Mouse (Mus musculus): ENCODE results near the gene Lcmt1.
A peak's percentile ranks its signal among the peaks of the same experiment; 100 is the strongest.

Lcmt1 gene

DNA sequence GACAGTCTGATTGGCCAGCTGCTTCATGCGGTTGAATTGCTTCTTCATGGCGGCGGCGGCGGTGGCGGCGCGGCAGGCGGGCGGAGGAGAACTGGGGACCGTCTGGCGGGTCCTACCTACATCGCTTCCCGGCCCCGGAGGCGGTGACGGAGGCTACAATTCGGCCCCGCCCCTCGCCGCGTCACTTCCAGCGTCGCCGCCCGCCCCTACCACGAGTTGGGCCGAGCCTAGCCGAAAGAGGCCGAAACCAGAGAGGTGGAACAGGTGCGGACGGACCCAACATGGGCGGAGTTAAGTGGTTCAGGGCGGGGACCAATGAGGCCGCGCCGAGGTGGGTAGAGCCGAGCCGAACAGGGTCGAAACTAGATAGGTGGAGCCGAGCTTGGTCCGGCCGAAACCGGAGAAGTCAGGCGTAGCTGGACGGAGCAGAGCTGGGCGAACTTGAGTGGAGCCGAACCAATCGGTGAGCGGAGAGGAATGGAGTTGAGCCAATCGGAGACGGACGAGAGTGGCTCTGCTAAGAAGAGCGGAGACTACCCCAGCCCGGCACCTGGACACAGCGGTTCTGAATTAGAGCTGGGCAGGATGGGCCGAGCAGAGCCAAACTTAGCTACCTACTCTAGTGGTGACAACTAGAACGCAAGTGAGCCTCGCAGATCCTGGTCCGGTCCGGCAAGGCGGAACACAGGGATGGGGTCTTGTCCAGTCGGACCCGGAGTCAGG is at the start of gene Lcmt1, which contains the start of gene Arhgap17:
TSS of gene Lcmt1 (plus strand) at position 26 of the 723 bp plus-strand sequence.
TSS of gene Arhgap17 (minus strand) at position 157 of the 723 bp plus-strand sequence.
- DNase-seq, result peak; percentile 96

DNA sequence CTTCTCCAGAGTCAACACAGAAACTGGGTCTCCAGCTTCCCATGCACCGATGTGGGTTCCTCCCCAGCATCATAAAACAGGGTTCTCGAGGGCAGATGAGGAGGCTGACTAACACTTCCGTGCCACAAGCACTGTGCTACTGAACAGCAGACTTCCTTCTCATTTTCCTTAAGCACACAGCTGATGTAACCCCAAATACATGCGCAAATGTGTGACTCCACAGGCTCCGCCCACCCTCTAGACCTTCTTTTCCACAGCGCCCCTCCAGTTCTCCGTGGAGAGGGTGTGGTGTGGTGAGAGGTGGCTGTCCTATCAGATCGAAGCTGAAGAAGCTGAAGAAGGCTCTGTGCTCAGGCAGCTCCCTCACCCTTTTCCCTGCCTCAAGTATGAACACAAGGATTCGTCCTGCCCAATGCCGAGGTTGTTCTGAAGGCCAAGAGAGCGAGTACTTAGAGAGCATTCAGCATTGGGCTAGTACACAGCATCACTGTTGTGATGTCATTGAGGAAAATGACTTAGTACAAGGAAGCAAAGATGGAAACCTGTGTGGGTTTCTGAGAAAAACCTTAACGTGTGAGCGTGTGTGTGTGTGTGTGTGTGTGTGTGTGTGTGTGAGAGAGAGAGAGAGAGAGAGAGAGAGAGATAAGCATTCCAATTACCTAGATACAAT is 47.0 kb upstream of the Lcmt1 start:
- DNase-seq, result no peak

DNA sequence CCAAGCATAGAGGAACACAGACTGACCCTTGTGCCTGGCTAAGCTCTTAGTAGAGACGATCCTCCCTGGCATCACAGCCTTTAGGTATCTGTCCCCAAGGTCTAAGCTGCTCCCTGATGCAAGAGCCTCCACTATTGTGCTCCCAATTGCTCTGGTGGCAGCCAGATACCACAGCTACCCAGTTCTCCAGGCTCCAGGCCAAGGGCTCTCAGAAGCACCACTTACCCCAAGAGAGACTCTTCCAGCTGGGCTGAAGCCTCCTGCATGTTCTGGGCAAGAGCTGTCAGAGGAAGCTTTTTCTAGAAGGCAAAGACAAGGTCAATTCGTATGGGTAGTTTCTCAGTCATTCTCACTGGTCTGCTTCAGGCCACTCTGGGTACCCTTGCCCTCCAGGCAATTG is 46.2 kb upstream of the Lcmt1 start:
- DNase-seq, result no peak

DNA sequence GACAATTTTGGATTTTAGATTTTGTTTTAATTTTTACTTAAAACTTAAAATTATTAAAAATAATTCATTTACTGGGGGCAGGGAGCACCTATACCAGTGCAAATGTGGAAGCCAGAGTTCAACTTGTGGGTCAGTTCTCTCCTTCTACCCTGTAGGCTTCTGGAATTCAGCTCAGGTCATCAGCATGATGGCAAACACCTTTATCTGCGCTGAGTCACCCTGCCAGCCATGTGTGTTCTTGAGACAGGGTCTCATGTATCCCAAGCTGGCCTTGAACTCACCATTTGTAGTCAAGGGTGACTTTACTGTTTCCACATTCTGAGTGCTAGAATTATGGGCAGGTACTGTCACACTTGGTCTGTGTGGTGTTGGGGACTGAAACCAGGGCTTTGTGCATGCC is 45.5 kb upstream of the Lcmt1 start:
- DNase-seq, result no peak

DNA sequence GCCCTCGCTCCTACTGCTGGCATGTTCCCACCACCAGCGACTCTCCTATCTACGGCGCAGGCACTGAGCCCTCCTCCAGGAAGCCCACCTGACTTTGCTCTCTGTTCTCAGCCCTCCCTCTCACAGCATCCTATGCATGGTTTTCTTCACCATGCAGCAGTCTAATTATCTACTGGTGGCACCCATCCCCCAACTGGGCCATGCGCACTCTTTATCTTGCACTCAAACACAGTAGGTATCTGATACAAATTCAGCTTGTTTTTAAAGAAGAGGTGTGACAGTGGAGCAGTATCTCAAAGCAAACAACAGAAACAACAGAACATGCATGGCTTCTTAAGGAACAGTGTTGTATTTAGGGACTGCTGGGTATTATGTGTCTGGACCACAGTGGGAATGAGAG is 43.5 kb upstream of the Lcmt1 start:
- no peak for DNase-seq

DNA sequence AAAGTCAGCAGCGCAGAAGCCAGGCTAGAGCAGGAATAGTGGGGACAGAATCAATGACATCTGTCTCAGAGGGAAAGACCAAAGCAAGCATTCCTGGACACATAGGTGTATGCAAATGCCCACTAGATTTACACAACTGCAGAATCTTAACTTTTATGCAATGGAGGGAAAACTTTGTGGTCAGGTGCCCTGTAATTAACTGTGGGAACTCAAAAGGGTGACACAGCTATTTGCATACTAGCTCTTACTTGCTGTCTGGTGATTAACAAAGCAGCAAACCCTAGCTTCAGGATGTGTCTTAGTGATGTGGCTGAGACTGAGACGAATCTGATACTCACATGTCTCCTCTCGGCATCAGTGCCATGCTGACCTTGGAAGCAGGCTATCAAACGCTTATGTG is 42.7 kb upstream of the Lcmt1 start:
- no peak for DNase-seq

DNA sequence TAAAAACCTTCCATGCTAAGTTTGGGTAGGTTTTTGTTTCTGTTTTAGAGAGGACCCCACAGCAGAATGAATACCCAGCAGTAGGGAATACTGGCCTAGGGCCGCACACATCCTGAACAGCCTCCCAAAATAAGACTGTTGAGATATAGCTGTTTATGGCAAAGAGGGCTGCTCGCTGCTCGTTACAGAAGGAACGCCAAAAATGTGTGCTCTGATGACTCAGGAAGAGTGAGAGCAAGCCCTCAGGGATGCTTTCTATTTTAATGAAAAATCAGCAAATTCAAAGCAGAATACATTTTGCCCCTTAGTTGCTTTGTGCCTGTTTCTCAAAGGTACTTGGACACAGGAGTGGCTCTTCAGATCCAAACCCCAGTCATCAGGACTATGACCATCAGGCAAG is 41.7 kb upstream of the Lcmt1 start:
- DNase-seq, result no peak

DNA sequence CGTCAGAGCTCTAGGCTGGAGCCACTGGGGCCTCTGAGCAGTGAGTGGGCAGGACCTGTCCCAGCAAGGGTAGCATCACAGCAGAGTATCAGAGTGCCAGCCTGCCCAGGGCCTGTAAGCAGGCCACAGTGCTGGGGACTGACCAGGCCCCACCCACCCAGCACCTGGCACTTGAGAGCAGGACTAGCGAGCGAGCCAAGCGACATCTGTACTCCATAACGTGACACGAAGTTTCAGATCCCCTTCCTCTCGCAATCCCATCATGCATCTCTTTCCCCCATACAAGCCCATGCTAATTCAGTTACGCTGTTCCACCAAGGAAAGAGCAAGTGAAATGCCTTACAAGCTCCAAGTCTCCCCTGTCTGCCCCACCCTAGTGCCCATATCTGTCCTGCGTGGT is 39.1 kb upstream of the Lcmt1 start:
- no peak for DNase-seq

DNA sequence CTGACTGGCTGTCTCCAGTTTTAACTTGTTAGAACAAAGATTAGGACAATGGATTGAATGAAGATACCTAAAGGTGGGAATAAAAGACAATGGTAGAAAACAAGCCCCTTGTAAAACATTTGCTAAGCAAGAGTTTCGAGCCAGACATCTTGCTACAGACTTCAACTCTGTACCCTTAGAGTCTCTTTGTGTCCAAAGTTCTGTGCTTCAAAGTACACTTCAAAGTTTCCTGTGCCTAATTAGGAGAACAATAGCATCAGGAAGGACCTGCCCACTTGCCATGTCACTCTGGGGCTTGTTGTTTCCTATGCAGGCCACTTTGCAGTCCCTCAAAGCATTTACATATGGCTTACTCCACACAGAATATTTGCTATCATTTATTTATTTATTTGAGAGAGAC is 33.3 kb upstream of the Lcmt1 start:
- no peak for DNase-seq

DNA sequence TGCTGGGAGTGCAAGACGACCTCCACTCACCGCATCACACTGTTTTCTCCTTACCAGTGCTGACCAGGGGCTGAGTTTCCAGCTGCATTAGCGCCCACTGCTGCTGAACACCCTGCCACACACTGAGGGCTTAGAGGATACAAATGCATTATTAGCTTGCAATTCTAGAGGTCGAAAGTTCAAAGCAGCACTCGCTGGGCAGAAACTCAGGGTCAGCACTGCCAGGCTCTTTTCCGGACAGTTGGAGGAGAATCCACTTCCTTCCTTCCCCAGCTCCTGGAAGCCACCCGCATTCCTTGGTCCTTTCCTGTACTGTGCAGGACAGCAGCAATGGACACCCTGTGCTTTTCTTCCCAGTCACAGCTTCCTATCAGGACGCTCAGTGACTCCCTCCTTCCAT is 31.2 kb upstream of the Lcmt1 start:
- no peak for DNase-seq

DNA sequence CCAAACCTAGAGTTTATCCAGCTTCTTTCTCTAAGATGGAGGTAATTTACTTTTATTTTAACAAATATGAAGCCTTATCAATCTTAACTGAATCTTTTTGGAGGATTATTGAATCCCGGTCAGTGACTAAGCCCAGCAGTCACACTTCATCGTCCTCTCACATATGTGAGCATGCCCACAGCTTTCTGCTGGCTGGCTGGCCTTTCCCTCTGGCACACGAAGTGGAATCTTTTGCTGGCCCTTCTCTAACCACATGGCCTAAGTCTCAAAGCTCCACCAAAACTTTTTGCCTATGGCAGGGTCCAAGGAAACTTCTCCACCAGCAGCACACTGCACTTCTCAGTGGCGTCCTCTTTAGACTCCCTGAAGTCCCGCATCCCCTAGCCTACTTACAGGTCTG is 27.7 kb upstream of the Lcmt1 start:
- no peak for DNase-seq

DNA sequence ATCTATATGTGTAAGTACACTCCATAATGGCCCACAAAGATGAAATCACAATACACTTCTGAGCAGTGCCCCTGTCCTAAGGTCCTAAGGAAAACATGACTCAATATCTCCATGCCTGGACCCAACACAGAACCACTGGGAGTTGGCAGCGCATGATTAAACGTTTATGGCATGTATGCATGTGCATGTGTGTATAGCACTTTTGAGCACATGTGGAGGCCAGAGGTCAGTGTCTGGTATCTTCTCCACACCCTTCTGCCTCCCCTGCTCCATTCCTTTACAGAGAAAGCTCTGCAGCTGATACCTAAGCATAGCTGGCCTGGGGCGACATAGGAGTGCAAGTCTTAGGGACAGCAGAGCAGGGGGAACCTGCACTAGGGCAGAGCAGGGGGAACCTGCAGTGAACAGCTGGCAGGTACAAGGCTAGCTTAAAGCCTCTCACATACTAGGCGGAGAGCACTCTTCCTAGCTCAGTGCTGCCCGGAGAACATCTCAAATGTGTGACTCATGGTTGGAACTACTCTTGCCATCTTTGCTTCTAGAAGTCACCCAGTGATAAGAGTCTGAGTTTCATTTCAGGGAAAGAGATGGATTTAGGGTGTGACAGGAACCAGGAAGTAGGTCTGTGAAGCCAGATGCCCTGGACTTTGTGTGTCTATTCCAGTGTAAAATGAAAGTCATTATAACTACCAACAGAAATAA is 25.4 kb upstream of the Lcmt1 start:
- no peak for DNase-seq

DNA sequence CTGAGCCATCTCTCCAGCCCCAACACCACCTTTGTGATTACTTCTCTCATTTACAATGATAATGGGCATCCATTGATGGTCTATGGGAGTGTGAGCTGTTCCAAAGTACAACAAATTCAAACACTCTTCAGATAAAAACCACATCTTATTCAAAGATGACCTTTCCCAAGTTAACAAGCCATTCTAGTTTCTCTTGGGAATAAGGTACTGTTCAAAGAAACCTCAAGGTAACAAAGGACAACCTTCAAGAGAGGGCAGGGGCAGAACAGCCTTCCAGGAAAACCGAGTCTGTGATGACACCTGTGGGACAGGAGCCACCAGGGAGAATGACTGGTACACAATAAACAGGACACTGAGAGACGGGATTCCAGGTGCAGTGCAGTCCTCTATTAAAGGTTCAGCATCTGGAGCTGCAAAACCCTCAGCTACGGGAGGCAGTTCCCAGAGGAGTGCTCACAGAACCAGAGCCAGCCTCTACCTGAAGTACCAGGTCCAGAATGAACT is 24.5 kb upstream of the Lcmt1 start:
- DNase-seq, result no peak

DNA sequence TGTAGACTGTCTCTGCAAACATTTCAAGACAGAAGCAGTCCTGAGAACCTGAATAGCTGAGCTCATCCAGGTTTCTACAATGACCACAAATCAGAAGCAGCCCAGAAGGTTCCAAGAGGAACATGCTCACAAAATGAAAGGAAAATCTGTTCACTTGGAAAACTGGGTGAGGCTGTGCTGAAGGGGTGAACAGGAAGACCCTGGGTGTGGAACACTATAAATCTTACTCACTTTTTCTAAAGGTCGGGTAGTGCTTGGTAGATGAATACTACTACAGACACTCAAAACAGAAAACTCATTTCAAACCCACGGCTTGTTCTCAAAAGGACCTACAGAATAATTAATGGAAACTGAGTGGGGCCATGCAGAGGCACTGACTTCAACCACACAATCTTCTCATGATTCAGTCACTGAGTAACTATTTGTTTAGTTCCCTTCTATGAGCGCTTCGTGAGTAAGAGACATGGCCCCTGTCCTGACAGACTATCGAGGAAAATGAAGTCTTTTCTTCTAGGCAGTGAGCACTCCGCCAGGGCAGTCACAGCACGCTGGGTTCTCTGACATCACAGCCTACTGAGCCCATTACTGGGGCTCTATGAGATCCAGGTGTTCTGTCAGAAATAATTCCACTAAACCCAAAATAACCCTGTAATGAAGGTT is 22.8 kb upstream of the Lcmt1 start:
- DNase-seq, result no peak

DNA sequence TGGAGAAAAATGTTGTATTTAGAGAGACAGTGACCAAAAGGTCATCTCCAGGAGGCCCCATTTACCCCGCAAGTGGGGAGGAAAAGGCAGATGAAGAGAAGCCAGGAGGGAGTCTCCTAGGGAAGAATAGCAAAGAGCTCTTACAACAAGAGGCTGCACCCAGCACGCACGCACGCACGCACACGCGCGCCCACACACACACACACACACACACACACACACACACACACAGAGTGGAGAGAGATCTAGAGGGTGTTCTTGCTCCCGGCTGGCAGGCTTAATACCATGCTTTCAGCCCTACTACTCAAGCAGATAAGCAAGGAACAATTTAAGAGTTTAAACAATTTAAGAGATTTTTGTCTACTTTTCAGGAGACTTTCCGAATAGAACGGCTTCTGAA is 19.8 kb upstream of the Lcmt1 start:
- DNase-seq, result no peak

DNA sequence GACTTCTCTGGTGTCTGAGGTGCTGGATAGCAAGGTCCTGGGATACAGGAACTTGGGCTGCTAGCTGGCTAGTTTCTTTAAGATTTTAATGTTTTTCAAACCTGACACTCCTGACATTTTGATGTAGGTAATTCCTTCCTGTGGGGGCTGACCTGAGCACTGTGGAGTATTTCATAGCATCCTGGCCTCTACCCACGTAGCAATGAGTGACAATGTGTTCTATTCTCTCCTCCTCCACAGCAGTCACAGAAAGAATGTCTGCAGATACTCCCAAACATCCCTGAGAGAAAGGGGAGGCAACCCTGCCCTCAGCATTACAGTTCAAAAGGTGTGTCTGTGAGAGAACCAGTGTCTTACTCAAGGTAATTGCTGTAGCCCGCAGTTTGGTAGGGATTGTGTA is 19.3 kb upstream of the Lcmt1 start:
- DNase-seq, result no peak

DNA sequence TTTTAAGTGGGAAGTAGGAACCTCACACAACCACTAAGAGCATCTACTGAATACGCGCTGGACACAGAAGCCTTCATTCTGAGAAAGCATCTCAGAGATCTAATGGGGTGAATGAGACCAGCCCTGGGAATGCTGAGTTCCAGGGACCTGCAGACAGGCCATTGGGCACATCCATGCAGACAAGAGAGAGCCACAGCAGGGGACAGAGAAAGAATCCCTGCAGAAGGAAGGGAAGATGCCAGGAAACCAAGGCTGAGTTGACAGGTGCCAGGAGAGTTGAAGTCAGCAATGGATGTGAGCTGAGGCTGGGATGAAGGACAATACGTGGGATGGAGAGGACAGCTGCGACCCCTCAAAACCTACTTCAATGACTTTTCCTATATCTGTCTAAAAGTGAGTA is 16.5 kb upstream of the Lcmt1 start:
- no peak for DNase-seq

DNA sequence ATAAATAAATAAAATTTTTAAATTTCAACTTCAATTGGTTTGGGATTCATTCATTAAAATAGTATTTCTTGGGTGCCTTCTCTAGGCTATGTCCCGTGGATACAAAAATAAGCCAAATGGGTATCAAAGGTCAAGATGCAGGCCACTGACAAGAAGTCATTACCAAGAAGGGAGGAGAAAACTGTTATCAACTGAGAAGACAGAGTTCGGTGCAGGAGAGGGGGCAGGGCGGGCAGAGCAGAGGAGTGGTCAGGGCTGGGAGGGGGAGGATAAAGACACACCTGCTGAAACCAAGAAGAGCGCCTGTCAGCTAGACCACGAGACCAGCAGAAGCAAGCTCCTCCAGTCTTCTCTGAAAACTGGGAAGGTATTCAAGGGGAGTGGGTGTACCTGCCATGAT is 15.7 kb upstream of the Lcmt1 start:
- no peak for DNase-seq

DNA sequence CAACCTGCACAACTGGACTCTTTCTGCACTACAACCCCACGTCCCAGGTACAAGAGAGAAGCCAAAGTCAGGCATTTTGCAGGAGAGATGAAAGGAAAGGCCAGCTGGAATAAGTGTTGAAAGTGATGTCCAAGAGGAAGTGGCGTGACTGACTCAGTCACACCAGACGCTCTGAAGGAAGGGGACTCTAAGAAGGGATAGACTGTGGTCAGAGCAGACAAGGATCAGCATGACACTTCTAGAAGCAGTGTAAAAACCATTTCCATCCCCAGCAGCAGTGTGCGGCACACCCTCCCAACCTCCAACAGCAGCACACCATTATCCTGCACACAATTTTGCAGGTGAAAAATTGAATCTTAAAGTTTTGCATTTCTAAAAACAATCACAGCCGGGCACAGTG is 15.2 kb upstream of the Lcmt1 start:
- no peak for DNase-seq

DNA sequence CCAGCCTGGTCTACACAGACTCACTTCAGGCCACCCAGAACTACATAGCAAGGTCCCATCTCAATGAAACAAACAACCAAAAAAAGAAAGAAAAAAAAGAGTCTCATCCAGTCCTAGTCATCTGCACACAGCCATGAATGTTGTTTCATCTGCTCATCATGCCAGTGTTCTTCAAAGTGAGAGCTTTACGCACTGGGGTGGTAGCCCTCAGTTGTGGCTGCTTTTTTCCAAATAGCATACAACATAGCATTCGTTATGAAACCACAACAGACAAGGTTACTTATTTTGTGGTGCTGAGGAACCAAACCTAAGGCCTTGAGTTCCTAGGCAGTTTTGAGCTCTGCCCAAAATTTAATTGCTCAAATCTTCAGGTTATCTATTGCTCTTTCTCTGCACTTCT is 14.7 kb upstream of the Lcmt1 start:
- DNase-seq, result no peak

DNA sequence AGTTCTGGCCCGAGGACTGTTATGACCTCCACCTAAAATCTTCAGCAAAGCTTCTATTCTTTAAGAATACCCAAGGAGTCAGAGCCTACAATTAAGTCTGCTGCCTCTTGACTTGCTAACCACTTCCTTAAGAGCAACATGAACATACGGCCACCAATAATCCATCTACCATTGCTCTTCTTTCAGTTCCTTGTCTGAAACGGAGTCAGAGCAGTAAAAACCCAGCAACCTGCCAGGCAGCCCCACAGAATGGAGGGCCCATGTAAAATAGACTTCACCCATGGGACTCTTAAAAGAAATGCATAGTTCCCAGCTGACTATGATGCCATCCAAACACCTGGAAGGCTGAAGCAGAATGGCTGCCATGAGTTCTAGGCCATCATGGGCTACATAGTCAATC is 13.4 kb upstream of the Lcmt1 start:
- no peak for DNase-seq

DNA sequence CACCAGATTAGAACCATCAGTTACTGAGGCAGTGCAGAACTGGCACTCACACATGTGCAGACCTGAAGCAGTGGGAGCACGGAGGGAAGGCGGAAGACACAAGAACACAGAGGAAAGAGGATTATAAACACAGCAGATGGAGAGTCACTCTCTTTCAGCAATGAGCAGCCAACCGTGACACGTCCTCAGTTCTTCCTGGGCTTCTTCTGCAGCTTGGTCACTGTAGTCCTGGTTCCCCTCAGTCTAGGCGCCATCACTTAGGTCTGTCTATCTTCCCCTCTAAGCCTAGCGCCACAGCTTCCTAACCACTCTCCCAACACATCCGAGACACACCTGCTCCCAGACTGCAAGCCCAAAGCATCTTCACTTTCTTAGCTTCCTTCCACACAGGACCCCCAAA is 10.5 kb upstream of the Lcmt1 start:
- DNase-seq, result peak; percentile 79

DNA sequence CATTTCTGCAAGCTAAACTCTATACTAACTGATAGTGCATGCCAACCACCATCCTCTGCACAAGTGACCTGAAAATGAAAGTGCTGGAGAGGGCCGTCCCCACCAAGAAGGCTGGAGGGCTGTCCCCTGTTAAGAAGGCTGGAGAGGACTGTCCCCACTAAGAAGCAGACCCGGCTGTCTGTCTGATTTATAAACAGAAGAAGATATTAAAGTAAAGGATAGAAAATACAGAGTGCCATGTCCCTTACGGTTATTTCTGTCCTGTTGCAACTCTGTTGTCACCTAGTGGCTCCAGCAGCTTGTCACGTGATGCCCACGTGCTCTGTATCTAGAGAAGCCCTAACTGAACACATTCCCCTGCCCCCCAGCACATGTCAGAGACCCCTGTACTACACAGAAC is 9.4 kb upstream of the Lcmt1 start:
- no peak for DNase-seq
